Mouse (Mus musculus) C2C12 (cell line): Measurements from ENCODE around the gene Isg20. TPM values are rescaled to one million over a fixed set of nuclear protein-coding genes. Genes with fewer than 3 reads are reported as not detected.
A peak's percentile ranks its signal among the peaks of the same experiment; 100 is the strongest.

Source experiments
- H3K27me3 ChIP-seq: one replicate; pipeline ENCODE4 v1.6.1; 2011; ENCODE audit not compliant: control insufficient read depth, insufficient read depth, insufficient read length
- H3K36me3 ChIP-seq: one replicate; pipeline ENCODE4 v1.6.1; 2011; ENCODE audit not compliant: control insufficient read depth, insufficient read depth
- H3K4me3 ChIP-seq: one replicate; pipeline ENCODE4 v1.5.1; 2011; ENCODE audit warnings: mild to moderate bottlenecking, control low read depth; ENCODE audit not compliant: poor library complexity, insufficient read depth, severe bottlenecking
- H3K79me2 ChIP-seq: one replicate; pipeline ENCODE4 v1.6.1; 2011; ENCODE audit not compliant: control insufficient read depth, insufficient read depth
- H3K79me3 ChIP-seq: one replicate; pipeline ENCODE4 v1.6.1; 2011; ENCODE audit warnings: low read depth, control low read depth
- H3ac ChIP-seq: one replicate; pipeline ENCODE3; 2011; ENCODE audit warnings: low read depth; ENCODE audit not compliant: control insufficient read depth, insufficient read length
- CEBPB ChIP-seq: IDR thresholded peaks from one replicate; pipeline ENCODE4 v1.6.1; 2011; ENCODE audit warnings: low read depth, mild to moderate bottlenecking, control low read depth, moderate library complexity
- CTCF ChIP-seq: IDR thresholded peaks from one replicate; pipeline ENCODE4 v1.5.1; 2011; ENCODE audit not compliant: control insufficient read depth, insufficient read depth, insufficient read length
- FOSL1 ChIP-seq: IDR thresholded peaks from one replicate; pipeline ENCODE4 v1.8.0; 2011; ENCODE audit warnings: mild to moderate bottlenecking, low read length; ENCODE audit not compliant: poor library complexity, insufficient read depth, severe bottlenecking
- MAX ChIP-seq: IDR thresholded peaks from one replicate; pipeline ENCODE4 v1.6.1; 2011; ENCODE audit warnings: mild to moderate bottlenecking, control low read depth
- MYOD1 ChIP-seq: IDR thresholded peaks from one replicate; pipeline ENCODE4 v1.6.1; 2011; ENCODE audit warnings: low read depth; ENCODE audit not compliant: control insufficient read depth, insufficient read length
- MYOG ChIP-seq: IDR thresholded peaks from one replicate; pipeline ENCODE4 v1.6.1; 2011; ENCODE audit not compliant: control insufficient read depth, insufficient read length; ENCODE audit errors: extremely low read depth
- USF1 ChIP-seq: IDR thresholded peaks from one replicate; pipeline ENCODE4 v1.6.1; 2011; ENCODE audit warnings: low read depth, mild to moderate bottlenecking, control low read depth, moderate library complexity
- polyA plus RNA-seq: library from polyadenylated mRNA; unstranded; fragments of >200 nt; fragmentation: generic; extraction: Trizol; gene quantifications from one replicate; pipeline ENCODE4 v1.2.1, GENCODE M21; 2012; ENCODE audit warnings: missing spikeins

Gene Isg20
- polyA plus RNA-seq, 1 experiment, result 5.3 TPM

GRCm38 (mm10) chr7:78910336-78911098, 2.7 kb upstream of the Isg20 start:
- Histone ChIP-seq H3K36me3 (peaks cover 38% of the 10 kb centered on the region), H3K4me3 (no peak overlapping the region), H3K27me3 (no peaks in the 10 kb centered on the region), H3ac (no peak overlapping the region), H3K79me2 (peaks cover 3% of the 10 kb centered on the region), H3K79me3 (peaks cover 4% of the 10 kb centered on the region)
- no peak for TF ChIP-seq MYOG
- no peak for TF ChIP-seq FOSL1
- TF ChIP-seq USF1, result no peak
- TF ChIP-seq CEBPB, result no peak
- no peak for TF ChIP-seq MAX
- no peak for TF ChIP-seq CTCF
- no peak for TF ChIP-seq MYOD1

DNA sequence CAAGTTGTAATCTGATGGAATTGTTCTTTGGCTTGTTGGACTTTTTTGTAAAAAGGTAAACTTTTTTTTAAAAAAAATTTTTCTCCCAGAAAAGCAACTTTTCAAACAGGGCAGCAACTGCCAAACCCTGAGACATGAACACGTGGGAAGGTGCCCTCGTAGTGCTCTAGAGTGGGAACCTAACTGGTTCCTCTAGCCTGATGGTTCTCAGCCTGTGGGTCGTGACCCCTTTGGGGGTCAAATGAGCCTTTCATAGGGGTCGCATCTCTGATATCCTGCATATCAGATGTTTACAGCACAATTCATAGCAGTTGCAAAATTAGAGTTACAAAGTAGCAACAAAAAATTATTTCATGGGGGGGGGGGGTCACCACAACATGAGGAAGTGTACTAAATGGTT, 2.0 kb upstream of the Isg20 start:
- Histone ChIP-seq H3K4me3 (no peak overlapping the region), H3K36me3 (peaks cover 32% of the 10 kb centered on the region), H3ac (no peak overlapping the region), H3K27me3 (no peaks in the 10 kb centered on the region), H3K79me2 (peaks cover 3% of the 10 kb centered on the region), H3K79me3 (no peaks in the 10 kb centered on the region)
- TF ChIP-seq MYOD1 (no peak), MYOG (no peak), CTCF (no peak), USF1 (no peak), MAX (no peak), FOSL1 (no peak), CEBPB (no peak)

DNA sequence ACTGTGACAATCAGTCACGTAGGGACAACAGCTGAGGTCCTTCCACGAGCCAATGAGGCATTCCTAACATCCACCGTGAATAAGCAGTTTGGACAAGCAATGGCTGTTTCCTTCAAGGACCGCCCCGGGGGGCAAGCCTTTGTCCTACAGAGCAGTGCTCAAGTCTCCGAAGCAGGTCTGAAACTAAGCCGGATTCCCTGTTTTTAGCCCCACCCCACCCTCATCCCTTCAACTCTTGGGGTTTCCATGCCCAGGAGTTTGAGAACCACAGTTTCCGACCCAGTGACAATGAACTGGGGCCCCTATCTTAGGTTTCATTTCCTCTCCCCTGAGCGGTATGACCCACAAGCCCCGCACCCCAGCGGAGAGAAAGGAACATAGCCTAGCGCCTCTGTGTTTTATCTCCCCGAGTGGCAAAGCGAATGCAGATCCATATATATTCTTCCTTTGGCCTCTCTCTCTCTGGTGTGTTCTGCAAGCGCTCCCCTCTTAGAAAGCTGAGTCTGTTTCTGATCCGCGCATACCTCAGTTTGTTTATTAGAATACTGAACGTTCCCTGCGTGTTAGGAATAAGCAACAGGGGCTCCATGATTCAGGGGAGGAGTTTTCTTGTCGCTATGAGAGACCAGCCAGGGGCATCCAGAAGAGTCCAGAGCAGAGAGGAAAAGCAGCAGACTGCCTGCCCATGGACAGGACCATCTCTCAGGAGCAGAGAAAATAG, 811 bp upstream of the Isg20 start:
- no peaks in the 10 kb centered on the region for H3K79me2 ChIP-seq
- no peaks in the 10 kb centered on the region for H3K27me3 ChIP-seq
- H3K4me3 ChIP-seq, result no peak overlapping the region
- no peak overlapping the region for H3ac ChIP-seq
- H3K79me3 ChIP-seq, result no peaks in the 10 kb centered on the region
- no peak for TF ChIP-seq FOSL1
- no peak for TF ChIP-seq MYOG
- TF ChIP-seq MYOD1, result no peak
- no peak for TF ChIP-seq USF1
- no peak for TF ChIP-seq MAX
- no peak for TF ChIP-seq CTCF
- TF ChIP-seq CEBPB, result no peak
- H3K36me3 ChIP-seq, result peaks cover 22% of the 10 kb centered on the region

DNA sequence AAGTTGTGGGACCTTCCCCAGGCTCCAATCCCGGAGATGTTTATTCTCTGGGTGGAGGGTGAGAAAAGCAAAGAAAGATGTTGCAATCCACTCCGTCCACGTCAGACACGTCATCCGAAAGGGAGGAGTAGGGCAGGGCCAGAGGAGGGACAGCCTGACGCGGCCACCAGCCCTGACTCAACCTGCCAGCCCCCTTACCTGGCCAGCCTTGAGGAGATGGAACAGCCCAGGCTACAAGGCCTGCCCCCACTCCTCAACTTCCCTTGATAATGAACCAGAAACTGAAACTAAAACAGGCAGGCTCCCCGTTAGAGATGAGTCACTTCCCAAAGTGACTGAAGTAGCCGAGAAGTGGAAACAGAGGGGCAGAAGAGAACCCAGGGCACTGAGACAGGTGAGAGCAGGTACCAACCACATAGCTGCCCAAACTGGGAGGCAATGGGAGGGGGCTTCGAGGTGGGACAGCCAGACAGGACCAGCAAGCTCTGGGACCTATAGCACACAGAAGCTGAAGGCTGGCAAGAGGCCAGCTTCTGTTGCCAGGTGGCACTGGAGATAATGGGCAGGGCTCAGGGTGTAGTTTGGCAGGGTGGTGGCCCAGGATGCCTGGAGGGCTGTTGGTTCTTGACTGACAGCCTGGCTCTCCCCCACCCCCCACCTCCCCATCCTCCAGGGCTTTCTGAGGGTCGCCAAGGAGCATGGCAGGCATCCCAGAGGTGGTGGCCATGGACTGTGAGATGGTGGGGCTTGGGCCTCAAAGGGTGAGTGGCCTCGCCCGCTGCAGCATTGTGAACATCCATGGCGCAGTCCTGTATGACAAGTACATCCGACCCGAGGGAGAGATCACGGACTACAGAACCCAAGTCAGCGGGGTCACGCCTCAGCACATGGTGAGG, 673 bp downstream of the Isg20 start:
- H3K79me2 ChIP-seq, result no peaks in the 10 kb centered on the region
- H3K4me3 ChIP-seq, result peak overlapping the region; percentile 16

DNA sequence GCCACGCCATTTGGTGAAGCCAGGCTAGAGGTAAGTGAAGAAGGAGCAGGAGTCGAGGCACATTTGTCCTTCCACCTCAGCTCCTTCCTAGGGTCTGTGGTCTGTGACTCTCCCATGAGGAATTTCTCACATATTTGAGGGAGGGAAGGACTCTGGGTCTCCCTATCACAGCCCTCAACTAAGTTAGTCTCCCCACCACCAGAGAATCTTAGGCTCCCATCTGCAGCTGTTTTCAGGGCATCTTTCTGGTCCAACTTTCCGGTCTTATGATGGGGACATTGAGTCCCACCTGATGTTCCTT, 1.3 kb downstream of the Isg20 start:
- H3K79me3 ChIP-seq, result no peaks in the 10 kb centered on the region
- TF ChIP-seq USF1 (no peak), MYOD1 (peak; percentile 67)
- H3ac ChIP-seq, result no peak overlapping the region
- H3K4me3 ChIP-seq, result no peak overlapping the region
- H3K27me3 ChIP-seq, result no peaks in the 10 kb centered on the region
- peaks cover 9% of the 10 kb centered on the region for H3K36me3 ChIP-seq
- H3K79me2 ChIP-seq, result no peaks in the 10 kb centered on the region

More for the DNA sequence above, 673 bp downstream of the Isg20 start:
- no peak overlapping the region for H3ac ChIP-seq
- H3K27me3 ChIP-seq, result no peaks in the 10 kb centered on the region
- H3K79me3 ChIP-seq, result no peaks in the 10 kb centered on the region
- H3K36me3 ChIP-seq, result peaks cover 15% of the 10 kb centered on the region
- TF ChIP-seq USF1 (no peak), FOSL1 (no peak), MYOG (no peak), MAX (no peak), CEBPB (peak; percentile 96), MYOD1 (no peak)
